Mouse (Mus musculus) spleen, adult 18-20 months (tissue): ENCODE data around the gene Arsg.

ENCODE experiments used
- DNase-seq, 2 experiments: peaks; one replicate each; pipeline ENCODE4 v3.0.0; 2022; ENCODE audit warnings: mixed read lengths in 2 of 2

Arsg gene

DNA sequence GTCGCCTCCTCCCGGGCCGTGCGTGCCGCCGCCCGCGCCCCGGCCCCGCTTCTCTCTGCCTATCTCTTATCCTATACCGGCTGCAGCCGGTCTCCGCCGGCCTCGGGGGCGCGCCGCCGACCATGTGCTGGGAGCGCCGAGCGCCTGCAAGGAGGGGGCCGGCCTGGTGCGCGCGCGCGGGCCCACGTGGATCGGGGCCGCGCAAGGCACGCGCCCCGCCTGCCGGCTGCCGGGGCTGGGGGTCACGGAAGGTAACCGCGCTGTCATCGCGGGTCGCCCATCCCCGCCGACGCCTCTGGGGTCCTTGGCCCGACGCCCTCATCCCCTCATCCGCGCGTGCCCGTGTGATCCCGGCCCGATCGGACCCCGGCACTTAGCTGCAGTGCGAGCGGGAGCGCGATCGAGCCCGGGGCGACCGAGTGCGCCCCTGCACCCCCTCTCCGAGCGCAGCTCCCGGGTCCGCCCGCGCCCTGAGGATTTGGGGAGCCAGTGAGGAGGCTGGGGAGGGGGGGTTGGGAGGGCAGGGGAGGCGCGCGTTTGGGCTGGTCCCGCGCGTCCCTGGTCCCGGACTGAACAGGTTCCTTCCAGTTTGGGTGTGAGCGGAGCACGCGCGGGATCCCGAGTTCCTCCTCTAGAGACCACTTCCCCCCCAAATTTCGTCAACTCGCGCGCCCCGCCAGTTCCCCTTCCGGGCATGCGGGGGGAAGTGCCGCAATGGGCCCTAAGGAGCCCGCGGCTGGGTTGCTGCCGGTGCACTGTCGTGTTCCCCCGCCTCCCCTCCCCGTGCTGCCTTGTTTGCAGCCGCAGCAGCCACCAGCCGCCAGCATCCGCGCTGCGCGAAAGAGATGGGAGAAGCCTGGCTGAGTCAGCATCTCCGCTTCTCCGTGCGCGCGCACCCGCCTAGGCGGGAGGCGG lies at the start of gene Arsg, which contains the start of gene Slc16a6:
Gene Arsg, plus strand, starts transcription at position 204 of the 915 bp plus-strand sequence.
Gene Slc16a6, minus strand, starts transcription at position 428 of the 915 bp plus-strand sequence.
- DNase-seq: peak; percentile 83 to 88

GRCm38 (mm10) chr11:109425392-109426271 lies 47.5 kb upstream of the Arsg start, which contains the start of gene Amz2:
Gene Amz2, plus strand, starts transcription at chr11:109425946.
- DNase-seq: peak; percentile 99

GRCm38 (mm10) chr11:109426272-109426586 lies 46.9 kb upstream of the Arsg start:
- DNase-seq: no peak

- DNase-seq: no peak
These were observed 45.8 kb upstream of the Arsg start for GRCm38 (mm10) chr11:109427353-109427752.

DNA sequence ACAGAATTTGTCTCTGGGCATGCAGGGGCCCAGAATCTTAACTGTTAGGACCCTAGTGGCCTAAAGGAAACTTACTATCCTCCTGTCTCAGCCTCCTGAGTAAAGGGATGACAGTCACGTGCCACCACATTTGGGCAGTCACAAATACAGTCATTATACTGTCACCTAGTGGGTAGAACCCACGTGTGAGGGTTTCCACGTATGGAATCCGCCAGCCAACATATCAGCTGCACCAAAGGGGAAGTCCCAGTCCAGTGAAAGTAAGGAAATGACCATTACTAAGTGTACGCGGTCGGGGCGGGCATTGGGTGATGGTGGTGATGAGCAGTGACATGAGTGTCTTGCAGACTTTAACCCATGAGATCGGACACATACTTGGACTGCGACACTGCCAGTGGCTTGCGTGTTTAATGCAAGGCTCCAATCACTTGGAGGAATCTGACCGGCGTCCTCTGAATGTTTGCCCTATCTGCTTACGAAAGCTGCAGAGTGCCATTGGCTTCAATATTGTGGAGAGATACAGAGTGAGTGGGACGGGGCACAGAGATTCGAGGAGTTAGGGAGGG lies 38.9 kb upstream of the Arsg start:
- no peak for DNase-seq

- no peak for DNase-seq
These were observed 36.3 kb upstream of the Arsg start for GRCm38 (mm10) chr11:109436889-109437288.

DNA sequence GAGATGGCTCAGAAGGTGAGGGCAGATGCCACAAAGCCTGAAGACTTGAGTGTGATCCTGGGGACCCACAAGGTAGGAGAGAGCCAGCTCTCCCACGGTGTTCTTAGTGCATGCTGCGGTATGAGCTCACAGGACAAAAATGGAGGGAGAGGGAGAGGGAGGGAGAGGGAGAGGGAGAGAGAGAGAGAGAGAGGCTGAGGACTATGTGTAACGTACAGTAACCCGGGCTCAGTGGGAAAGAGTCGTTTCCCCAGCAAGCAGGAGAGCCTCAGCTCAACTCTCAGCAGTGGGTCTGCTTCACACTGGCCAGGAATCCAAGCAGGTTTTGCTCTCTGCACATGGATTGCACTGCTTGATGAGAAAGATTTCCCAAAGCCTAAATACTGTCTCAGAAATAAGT lies 34.0 kb upstream of the Arsg start:
- no peak for DNase-seq

- DNase-seq: peak; percentile 69 to 77
These were observed 33.3 kb upstream of the Arsg start for GRCm38 (mm10) chr11:109439829-109440340.

- DNase-seq: no peak
These were observed 32.5 kb upstream of the Arsg start for GRCm38 (mm10) chr11:109440641-109441040.

GRCm38 (mm10) chr11:109441119-109441518 lies 32.1 kb upstream of the Arsg start:
- peak in 1 of 2 experiments; percentile 60 for DNase-seq

- no peak for DNase-seq
These were observed 30.9 kb upstream of the Arsg start for GRCm38 (mm10) chr11:109442166-109442730.

DNA sequence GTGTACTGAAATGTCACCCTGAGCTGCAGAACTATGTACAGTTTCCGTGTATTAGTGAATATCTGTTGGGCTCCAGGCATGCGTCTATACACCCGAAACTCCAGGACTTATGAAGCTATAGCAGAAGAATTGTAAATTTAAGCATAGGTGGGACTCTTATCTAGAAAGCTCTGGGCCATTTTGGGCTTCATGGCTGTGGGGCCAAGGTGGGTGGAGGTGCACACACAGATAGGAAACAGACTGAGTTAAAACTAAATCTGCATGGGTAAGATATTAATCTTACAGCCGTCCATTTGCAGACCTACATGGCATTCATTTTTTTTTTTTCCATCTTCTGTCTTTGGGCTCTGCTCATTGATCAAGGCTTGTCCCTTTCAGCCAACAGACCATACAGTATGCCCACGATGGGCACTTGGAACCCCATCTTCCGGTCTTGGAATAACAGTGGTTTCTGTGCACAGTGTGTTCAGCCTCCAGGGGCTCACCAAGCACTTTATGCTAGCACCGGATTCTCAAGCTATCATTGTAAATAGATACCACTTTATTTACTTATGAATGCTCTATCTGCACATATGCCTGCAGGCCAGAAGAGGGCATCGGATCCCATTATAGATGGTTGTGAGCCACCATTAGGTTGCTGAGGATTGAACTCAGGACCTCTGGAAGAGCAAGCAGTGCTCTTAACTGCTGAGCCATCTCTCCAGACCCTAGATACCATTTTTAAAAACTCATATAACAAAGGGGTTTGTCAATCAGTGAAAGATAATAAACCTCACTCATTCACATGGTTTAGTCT lies 29.5 kb upstream of the Arsg start:
- DNase-seq: no peak

- no peak for DNase-seq
These were observed 28.6 kb upstream of the Arsg start for GRCm38 (mm10) chr11:109444600-109444999.

DNA sequence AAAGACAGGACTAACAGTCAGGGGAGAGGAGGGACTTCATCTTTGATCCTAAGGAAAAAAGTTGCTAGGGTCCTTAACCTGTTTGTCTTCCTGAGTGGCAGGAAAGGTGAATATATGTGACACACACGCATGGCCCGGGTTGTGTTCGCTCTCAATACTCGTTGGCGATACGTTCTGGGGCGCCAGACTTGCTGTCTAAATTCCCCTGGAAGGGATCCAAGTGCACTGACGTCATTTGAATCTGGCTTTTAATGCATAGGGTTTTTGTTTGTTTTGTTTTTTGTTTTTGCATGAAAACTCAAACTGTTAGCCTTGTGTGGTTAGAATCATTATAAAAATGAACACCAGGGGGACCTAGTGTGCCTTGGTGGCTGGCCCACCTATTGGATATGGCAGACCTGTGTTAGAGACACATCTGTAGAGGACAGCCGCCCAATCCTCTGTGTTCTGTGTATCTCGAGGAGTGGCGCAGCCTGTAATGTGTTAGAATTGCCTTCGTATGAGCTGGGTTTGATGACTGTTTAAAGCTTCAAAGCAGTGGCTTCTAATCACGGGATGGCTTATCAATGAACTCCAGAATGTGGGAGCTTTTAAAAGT lies 27.6 kb upstream of the Arsg start:
- DNase-seq: no peak

DNA sequence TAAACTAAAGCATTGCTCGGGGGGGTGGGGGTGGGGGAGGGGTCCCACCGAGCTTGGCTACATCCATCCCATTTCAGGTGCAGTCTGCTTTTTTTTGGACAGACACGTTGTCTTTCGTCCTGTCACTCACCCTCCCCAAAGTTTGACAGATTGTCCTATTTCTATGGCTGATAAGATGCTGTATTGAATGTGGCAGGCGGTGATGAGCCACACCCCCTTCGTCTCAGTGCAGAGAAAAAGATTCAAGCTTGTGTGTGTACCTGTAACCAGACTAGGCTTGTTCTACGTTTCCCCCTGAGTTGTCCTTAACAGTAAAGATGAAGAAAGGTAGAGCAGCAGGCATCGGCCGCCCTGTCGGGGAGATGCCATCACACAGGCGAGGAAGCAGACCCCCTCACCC lies 22.0 kb upstream of the Arsg start:
- DNase-seq: no peak

- no peak for DNase-seq
These were observed 16.9 kb upstream of the Arsg start for GRCm38 (mm10) chr11:109456261-109456660.

GRCm38 (mm10) chr11:109458165-109458564 lies 15.0 kb upstream of the Arsg start:
- no peak for DNase-seq

DNA sequence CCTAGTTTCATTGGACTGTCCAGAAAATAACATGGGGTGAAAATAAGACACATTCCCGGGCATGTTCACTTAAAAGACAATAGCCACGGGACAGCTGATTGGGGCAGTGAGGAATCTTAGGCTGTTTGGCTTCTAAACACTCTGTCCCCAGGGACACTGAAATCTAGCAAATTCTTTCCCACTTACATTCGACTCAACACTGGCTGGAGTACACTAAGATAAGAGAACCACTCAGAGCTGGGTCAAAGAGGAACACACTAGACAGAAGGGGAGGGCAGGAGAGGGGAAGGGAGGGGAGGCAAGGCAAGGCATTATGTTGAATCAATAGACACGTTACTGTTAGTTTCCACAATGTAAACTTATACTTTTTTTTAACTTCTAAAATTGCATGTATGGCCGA lies 12.6 kb upstream of the Arsg start:
- DNase-seq: no peak

- no peak for DNase-seq
These were observed 8.1 kb upstream of the Arsg start for GRCm38 (mm10) chr11:109465068-109465467.

- no peak for DNase-seq
These were observed 6.2 kb upstream of the Arsg start for GRCm38 (mm10) chr11:109466987-109467386.

- DNase-seq: no peak
These were observed 5.0 kb upstream of the Arsg start for GRCm38 (mm10) chr11:109468133-109468532.
